Mouse (Mus musculus) heart, adult 9 months (tissue): ENCODE measurements around the gene Ppm1h.

Experiments used
- DNase-seq, 2 experiments: peaks; one replicate each; pipeline ENCODE4 v3.0.0; 2022; ENCODE audit warnings: low spot score in 2 of 2

Ppm1h gene

GRCm38 (mm10) chr10:122744970-122745369, 66.4 kb downstream of the Ppm1h start:
- DNase-seq: no peak

- DNase-seq: no peak
Measured at GRCm38 (mm10) chr10:122746211-122746610, 67.6 kb downstream of the Ppm1h start.

- DNase-seq: no peak
Measured at GRCm38 (mm10) chr10:122747151-122747925, 68.8 kb downstream of the Ppm1h start.

- no peak for DNase-seq
Measured at GRCm38 (mm10) chr10:122748361-122748951, 69.9 kb downstream of the Ppm1h start.

- DNase-seq: no peak
Measured at GRCm38 (mm10) chr10:122749071-122749470, 70.5 kb downstream of the Ppm1h start.

GRCm38 (mm10) chr10:122749876-122750275, 71.3 kb downstream of the Ppm1h start:
- no peak for DNase-seq

GRCm38 (mm10) chr10:122752950-122753923, 74.7 kb downstream of the Ppm1h start:
- no peak for DNase-seq

- peak; percentile 11 to 47 for DNase-seq
Measured at GRCm38 (mm10) chr10:122753924-122754307, 75.4 kb downstream of the Ppm1h start.

GRCm38 (mm10) chr10:122754967-122755366, 76.4 kb downstream of the Ppm1h start:
- DNase-seq: no peak

GRCm38 (mm10) chr10:122756879-122757530, 78.4 kb downstream of the Ppm1h start:
- DNase-seq: no peak

- no peak for DNase-seq
Measured at GRCm38 (mm10) chr10:122757727-122758126, 79.2 kb downstream of the Ppm1h start.

- no peak for DNase-seq
Measured at GRCm38 (mm10) chr10:122758346-122758745, 79.8 kb downstream of the Ppm1h start.

GRCm38 (mm10) chr10:122759729-122760128, 81.2 kb downstream of the Ppm1h start:
- no peak for DNase-seq

- no peak for DNase-seq
Measured at GRCm38 (mm10) chr10:122760469-122761307, 82.1 kb downstream of the Ppm1h start.

GRCm38 (mm10) chr10:122762772-122763511, 84.4 kb downstream of the Ppm1h start:
- no peak for DNase-seq

- DNase-seq: no peak
Measured at GRCm38 (mm10) chr10:122763596-122763995, 85.0 kb downstream of the Ppm1h start.

- no peak for DNase-seq
Measured at GRCm38 (mm10) chr10:122764653-122765052, 86.1 kb downstream of the Ppm1h start.

- DNase-seq: peak; percentile 55 to 76
Measured at GRCm38 (mm10) chr10:122765521-122765920, 87.0 kb downstream of the Ppm1h start.

- DNase-seq: no peak
Measured at GRCm38 (mm10) chr10:122765992-122766391, 87.4 kb downstream of the Ppm1h start.
